Mouse (Mus musculus) kidney, adult 2 months (tissue): Measurements from ENCODE around the gene Pagr1b. TPM values are rescaled to one million over a fixed set of nuclear protein-coding genes. Genes with fewer than 3 reads are reported as not detected.

Experiments
- DNase-seq: peaks from one replicate; pipeline ENCODE4 v3.0.0; 2021
- H3K27ac ChIP-seq: fragments of 200-500 bp; 2 replicates; pipeline ENCODE4 v1.5.1; 2012; ENCODE audit warnings: low read depth, low read length, control low read depth, inconsistent platforms; ENCODE audit not compliant: insufficient read depth
- H3K27me3 ChIP-seq: fragments of 200-500 bp; replicated peaks from 2 replicates; pipeline ENCODE4 v1.6.1; 2012; ENCODE audit warnings: mild to moderate bottlenecking, moderate library complexity, low read length, inconsistent platforms; ENCODE audit not compliant: control insufficient read depth, insufficient read depth
- H3K36me3 ChIP-seq: fragments of 200-500 bp; 2 replicates; pipeline ENCODE4 v1.6.1; 2012; ENCODE audit warnings: mild to moderate bottlenecking, moderate library complexity, low read length, inconsistent platforms; ENCODE audit not compliant: control insufficient read depth, insufficient read depth
- H3K4me1 ChIP-seq: fragments of 200-500 bp; 2 replicates; pipeline ENCODE4 v1.6.1; 2011; ENCODE audit warnings: low read length; ENCODE audit not compliant: control insufficient read depth, insufficient read depth
- H3K4me3 ChIP-seq: fragments of 200-500 bp; 2 replicates; pipeline ENCODE4 v1.5.1; 2011; ENCODE audit warnings: mild to moderate bottlenecking, low read depth, low read length, control low read depth; ENCODE audit not compliant: insufficient read depth
- CTCF ChIP-seq: fragments of 200-500 bp; conservative IDR thresholded peaks from 2 replicates; pipeline ENCODE4 v1.5.1; 2011; ENCODE audit warnings: low read depth, mild to moderate bottlenecking, control low read depth, low read length, moderate library complexity, mixed read lengths; ENCODE audit not compliant: insufficient read depth, insufficient read length
- POLR2A ChIP-seq: fragments of 200-500 bp; IDR thresholded peaks from one replicate; pipeline ENCODE4 v1.6.1; 2011; ENCODE audit warnings: low read depth, low read length, control low read depth
- WGBS: fragments of 180-500 bp; shearing (Covaris S2); methylation state at CpG from one replicate; pipeline ENCODE4 v1.1.7; 2018; 5-methylcytosine and 5-hydroxymethylcytosine counted together
- polyA plus RNA-seq: library from polyadenylated mRNA; depleted of rRNA; stranded (reverse); fragments of >200 nt; gene quantifications from 2 replicates; pipeline ENCODE4 v1.2.3, GENCODE M21; 2012

Gene Pagr1b
- polyA plus RNA-seq, 1 experiment = 1.3 TPM

DNA sequence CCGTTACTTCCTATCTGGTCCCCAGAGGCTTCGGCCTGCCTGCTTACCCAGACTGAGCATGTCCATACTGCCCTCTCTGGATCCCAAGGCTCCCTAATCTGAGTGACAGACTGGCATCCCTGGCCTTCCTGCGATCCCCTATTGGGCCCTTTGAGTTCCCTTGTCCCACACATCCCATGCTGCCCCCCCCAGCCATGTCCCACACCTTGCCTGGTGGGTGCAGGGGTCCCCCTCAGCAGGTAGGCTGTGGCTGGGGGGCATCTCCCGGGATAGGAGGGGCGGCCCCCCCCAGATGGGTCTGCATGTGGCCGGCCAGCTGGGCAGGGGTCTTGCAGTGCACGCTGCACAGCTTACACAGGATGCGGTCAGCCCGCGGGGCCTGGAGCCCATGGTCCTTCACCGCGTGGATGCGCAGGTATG is 7.0 kb upstream of the Pagr1b start:
- TF ChIP-seq POLR2A (no peak), CTCF (no peak)
- no peak overlapping the region for H3K27ac ChIP-seq
- H3K4me1 ChIP-seq = peaks cover 15% of the 10 kb centered on the region
- no peaks in the 10 kb centered on the region for H3K27me3 ChIP-seq
- WGBS = 77% methylated on average over 13 of the region's 13 CpGs
- DNase-seq = no peak
- H3K4me3 ChIP-seq = no peak overlapping the region
- no peaks in the 10 kb centered on the region for H3K36me3 ChIP-seq

- Histone ChIP-seq H3K27ac (no peak overlapping the region), H3K27me3 (no peaks in the 10 kb centered on the region), H3K4me3 (no peak overlapping the region), H3K4me1 (peaks cover 15% of the 10 kb centered on the region), H3K36me3 (no peaks in the 10 kb centered on the region)
- 95% methylated on average over 7 of the region's 7 CpGs for WGBS
- no peak for DNase-seq
- TF ChIP-seq CTCF (no peak), POLR2A (no peak)
Measured at GRCm38 (mm10) chr7:127022528-127023271, 6.4 kb upstream of the Pagr1b start.

DNA sequence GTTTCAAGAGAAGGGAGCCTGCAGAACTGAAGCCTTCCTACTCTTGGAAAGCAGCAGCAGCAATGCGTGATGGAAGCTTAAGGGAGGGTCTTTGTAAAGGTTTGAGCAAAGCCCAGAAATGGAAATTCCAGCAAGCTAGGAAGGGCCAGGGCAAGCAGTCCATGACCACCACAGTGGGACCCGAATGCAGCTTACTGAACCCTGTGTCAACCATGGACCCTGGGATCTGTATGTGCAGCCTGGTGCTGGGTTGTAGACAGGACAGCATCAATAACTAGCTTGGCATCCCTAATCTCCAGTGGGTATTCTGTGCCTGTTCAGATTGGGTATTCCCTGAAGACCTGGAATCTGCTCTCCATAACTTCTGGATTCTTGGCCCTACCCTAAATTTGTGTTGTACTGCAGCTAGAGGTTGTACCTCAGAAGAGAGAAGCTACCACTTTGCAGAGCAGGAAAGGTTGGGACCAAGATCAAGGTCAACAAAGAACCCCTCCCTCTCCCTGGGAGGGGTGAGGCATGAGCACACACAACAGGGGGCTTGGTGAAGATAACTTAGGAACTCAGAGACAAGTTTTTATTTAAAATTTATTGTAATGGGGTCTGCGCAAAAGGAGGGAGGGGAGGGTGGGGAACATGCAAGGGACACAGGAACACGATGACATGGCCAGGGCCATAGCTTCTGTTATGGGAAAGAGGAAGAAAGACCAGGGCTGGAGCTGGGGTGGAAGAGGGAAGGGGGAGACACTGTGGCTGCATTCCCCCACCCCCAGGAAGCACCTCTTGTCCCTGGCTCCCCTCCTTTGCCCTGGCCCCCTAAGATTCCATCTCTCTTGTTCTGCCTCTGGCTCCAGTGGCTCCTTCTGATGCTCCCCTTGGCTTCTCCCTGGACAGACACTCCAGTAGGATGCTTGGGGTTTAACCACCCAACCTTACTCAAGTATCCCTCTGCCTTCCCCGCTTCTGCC is 5.6 kb upstream of the Pagr1b start:
- no peak overlapping the region for H3K27ac ChIP-seq
- no peaks in the 10 kb centered on the region for H3K27me3 ChIP-seq
- no peak for DNase-seq
- H3K4me3 ChIP-seq = no peak overlapping the region
- 57% methylated on average over 5 of the region's 5 CpGs for WGBS
- H3K4me1 ChIP-seq = peaks cover 17% of the 10 kb centered on the region
- TF ChIP-seq POLR2A (no peak), CTCF (no peak)
- no peaks in the 10 kb centered on the region for H3K36me3 ChIP-seq

GRCm38 (mm10) chr7:127020901-127021562 is 4.7 kb upstream of the Pagr1b start, which contains the start of the genes Gm42742 and Prrt2:
TSS of gene Gm42742 (minus strand) at chr7:127021097.
TSS of gene Prrt2 (minus strand) at chr7:127021211.
- Histone ChIP-seq H3K27me3 (no peaks in the 10 kb centered on the region), H3K4me3 (peak within 1 kb of the TSS; percentile 36; the same call in 1 of the 2 replicates), H3K4me1 (peaks cover 17% of the 10 kb centered on the region), H3K27ac (no peak within 1 kb of the TSS), H3K36me3 (no peaks in the 10 kb centered on the region)
- 9% methylated on average over 37 of the region's 37 CpGs for WGBS
- no peak for TF ChIP-seq CTCF
- TF ChIP-seq POLR2A = no peak
- peak; percentile 23 for DNase-seq

GRCm38 (mm10) chr7:127020491-127020890 is 4.2 kb upstream of the Pagr1b start:
- Histone ChIP-seq H3K4me1 (peaks cover 17% of the 10 kb centered on the region), H3K36me3 (no peaks in the 10 kb centered on the region), H3K27ac (no peak overlapping the region), H3K4me3 (peak overlapping the region; percentile 36; the same call in 1 of the 2 replicates), H3K27me3 (no peaks in the 10 kb centered on the region)
- TF ChIP-seq POLR2A (no peak), CTCF (no peak)
- no peak for DNase-seq
- 48% methylated on average over 5 of the region's 5 CpGs for WGBS

DNA sequence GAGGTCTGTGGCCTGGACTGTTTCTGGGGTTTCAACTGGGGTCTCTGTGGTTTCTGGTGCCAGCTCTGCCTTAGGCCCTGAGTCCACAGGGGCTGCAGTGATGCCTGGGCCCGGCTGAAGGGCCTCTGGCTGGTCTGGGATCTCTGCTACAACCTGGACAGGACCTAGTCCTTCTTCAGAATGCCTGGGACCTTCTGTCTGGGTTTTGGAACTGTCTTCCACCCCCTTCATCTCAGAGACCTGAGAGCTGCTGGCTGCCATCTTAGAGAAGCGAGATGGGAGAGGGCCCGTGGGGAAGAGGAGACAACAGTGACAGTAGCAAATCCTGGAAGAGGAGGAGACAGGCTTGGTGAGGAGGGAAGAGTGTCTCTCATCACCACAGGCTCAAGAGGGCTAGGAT is 3.7 kb upstream of the Pagr1b start:
- Histone ChIP-seq H3K4me3 (no peak overlapping the region), H3K27me3 (no peaks in the 10 kb centered on the region), H3K4me1 (peaks cover 17% of the 10 kb centered on the region), H3K36me3 (no peaks in the 10 kb centered on the region), H3K27ac (no peak overlapping the region)
- DNase-seq = no peak
- TF ChIP-seq POLR2A = no peak
- TF ChIP-seq CTCF = no peak
- WGBS = 74% methylated on average over 3 of the region's 3 CpGs
